Comparison of ENCODE assay signal across 8 mouse cellular contexts in genomic region chr4:129702454-129702853, GRCm38 (mm10). TPM values are rescaled to one million over a fixed set of nuclear protein-coding genes. Genes with fewer than 3 reads are reported as not detected.
A peak's percentile ranks its signal among the peaks of the same experiment; 100 is the strongest.
DNase-seq lines count a peak whose midpoint lies in the region; ATAC-seq and TF ChIP-seq lines count a peak whose summit lies in the region.

No protein-coding gene starts in this region.

- H3K4me2 ChIP-seq in embryonic facial prominence, embryonic 12.5 days (replicated peaks), result peak overlapping the region; percentile 2; the same call in 1 of the 2 replicates
- no peak overlapping the region for H3K4me2 ChIP-seq in intestine, postnatal 0 days (replicated peaks; ENCODE audit: low read depth)
- peak overlapping the region; percentile 15; the same call in 1 of the 2 replicates for H3K4me2 ChIP-seq in limb, embryonic 12.5 days
- peak overlapping the region; percentile 19; the same call in 1 of the 2 replicates for H3K4me2 ChIP-seq in neural tube, embryonic 13.5 days

- no peaks in the 10 kb centered on the region for H3K27me3 ChIP-seq in embryonic facial prominence, embryonic 12.5 days
- H3K27me3 ChIP-seq in intestine, postnatal 0 days (replicated peaks; ENCODE audit: control insufficient read depth, insufficient read depth, low read length), result no peaks in the 10 kb centered on the region
- no peaks in the 10 kb centered on the region for H3K27me3 ChIP-seq in limb, embryonic 12.5 days
- no peaks in the 10 kb centered on the region for H3K27me3 ChIP-seq in neural tube, embryonic 13.5 days

- H3K4me3 ChIP-seq in embryonic facial prominence, embryonic 12.5 days, result no peak overlapping the region
- H3K4me3 ChIP-seq in intestine, postnatal 0 days (ENCODE audit: low read depth, low read length), result no peak overlapping the region
- H3K4me3 ChIP-seq in limb, embryonic 12.5 days (replicated peaks), result no peak overlapping the region
- H3K4me3 ChIP-seq in neural tube, embryonic 13.5 days, result no peak overlapping the region

- peak; percentile 87 for ATAC-seq in embryonic facial prominence, embryonic 12.5 days (ENCODE audit: insufficient number of reproducible peaks, insufficient read depth, low FRiP score, low TSS enrichment)
- peak; percentile 37; the same call in 1 of the 2 replicates for ATAC-seq in intestine, postnatal 0 days
- ATAC-seq in limb, embryonic 12.5 days (ENCODE audit: insufficient number of reproducible peaks, insufficient read depth, low FRiP score, low TSS enrichment, low read depth), result peak; percentile 80
- ATAC-seq in neural tube, embryonic 13.5 days (ENCODE audit: low read depth), result peak; percentile 77
- ATAC-seq in megakaryocyte-erythroid progenitor cell, adult 5-6 weeks (replicated peaks; ENCODE audit: low FRiP score, low TSS enrichment, poor library complexity, severe bottlenecking), result no peak

- no peak overlapping the region for H3K9ac ChIP-seq in embryonic facial prominence, embryonic 12.5 days
- H3K9ac ChIP-seq in intestine, postnatal 0 days (ENCODE audit: low read depth, low read length), result no peak overlapping the region
- H3K9ac ChIP-seq in limb, embryonic 12.5 days (replicated peaks), result no peak overlapping the region
- peak overlapping the region; percentile 47 for H3K9ac ChIP-seq in neural tube, embryonic 13.5 days

- H3K4me1 ChIP-seq in embryonic facial prominence, embryonic 12.5 days, result peaks cover 34% of the 10 kb centered on the region
- H3K4me1 ChIP-seq in intestine, postnatal 0 days (replicated peaks; ENCODE audit: control insufficient read depth, insufficient read depth, low read length), result no peaks in the 10 kb centered on the region
- peaks cover 29% of the 10 kb centered on the region for H3K4me1 ChIP-seq in limb, embryonic 12.5 days (replicated peaks)
- H3K4me1 ChIP-seq in neural tube, embryonic 13.5 days (replicated peaks), result peaks cover 73% of the 10 kb centered on the region

- no peak for TF ChIP-seq CTCF in intestine, postnatal 0 days (IDR thresholded peaks at IDR 0.05; ENCODE audit: low read depth)

- H3K9me3 ChIP-seq in embryonic facial prominence, embryonic 12.5 days, result no peaks in the 10 kb centered on the region
- no peaks in the 10 kb centered on the region for H3K9me3 ChIP-seq in intestine, postnatal 0 days (ENCODE audit: control insufficient read depth)
- no peaks in the 10 kb centered on the region for H3K9me3 ChIP-seq in limb, embryonic 12.5 days
- no peaks in the 10 kb centered on the region for H3K9me3 ChIP-seq in neural tube, embryonic 13.5 days

- peak; percentile 44 to 71 for DNase-seq in adrenal gland, adult (ENCODE audit: inconsistent age in 2 of 2, low spot score in 1 of 2)
- no peak for DNase-seq in adrenal gland, postnatal 4 days (ENCODE audit: low spot score in 2 of 2)
- DNase-seq in heart, adult 11 months, result peak; percentile 97

- WGBS in embryonic facial prominence, embryonic 12.5 days, result 25% methylated on average over 11 of the region's 11 CpGs
- WGBS in intestine, postnatal 0 days, result 34% methylated on average over 11 of the region's 11 CpGs
- WGBS in limb, embryonic 12.5 days, result 22% methylated on average over 11 of the region's 11 CpGs
- 6% methylated on average over 11 of the region's 11 CpGs for WGBS in neural tube, embryonic 13.5 days

- peaks cover 44% of the 10 kb centered on the region for H3K36me3 ChIP-seq in embryonic facial prominence, embryonic 12.5 days
- H3K36me3 ChIP-seq in intestine, postnatal 0 days (ENCODE audit: control insufficient read depth, insufficient read depth), result peaks cover 19% of the 10 kb centered on the region
- H3K36me3 ChIP-seq in limb, embryonic 12.5 days, result peaks cover 59% of the 10 kb centered on the region
- H3K36me3 ChIP-seq in neural tube, embryonic 13.5 days, result peaks cover 38% of the 10 kb centered on the region

- peak overlapping the region; percentile 84 for H3K27ac ChIP-seq in embryonic facial prominence, embryonic 12.5 days
- H3K27ac ChIP-seq in intestine, postnatal 0 days (ENCODE audit: low read depth, low read length), result peak overlapping the region; percentile 54; the same call in 1 of the 2 replicates
- peak overlapping the region; percentile 80 for H3K27ac ChIP-seq in limb, embryonic 12.5 days
- H3K27ac ChIP-seq in neural tube, embryonic 13.5 days (replicated peaks), result peak overlapping the region; percentile 91

RNA-seq across cellular contexts. Expression of gene Tmem39b, which starts 5.8 kb away (rescaled TPM):
- total RNA-seq in adrenal gland, postnatal 4 days (2021), result 10 to 100 TPM; 15.9 to 19.4 TPM
- 16.5 and 18.7 TPM in 2 replicates for polyA plus RNA-seq in embryonic facial prominence, embryonic 12.5 days (2016; fragmentation: Nextera tagmentation; extraction: Ambion mirVana)
- polyA plus RNA-seq in intestine, postnatal 0 days (2015; fragmentation: Nextera tagmentation; extraction: Ambion mirVana), result 4.0 and 4.6 TPM in 2 replicates
- 15.4 and 16.8 TPM in 2 replicates for polyA plus RNA-seq in limb, embryonic 12.5 days (2016; fragmentation: Nextera tagmentation; extraction: Ambion mirVana)
- 13.5 TPM in 2 replicates for polyA plus RNA-seq in neural tube, embryonic 13.5 days (2015; fragmentation: Nextera tagmentation; extraction: Ambion mirVana)
- 26.6 and 31.7 TPM in 2 replicates for total RNA-seq in megakaryocyte-erythroid progenitor cell, adult 5-6 weeks (2014; fragmentation: Nextera tagmentation)
- total RNA-seq in megakaryocyte-erythroid progenitor cell, adult 5-6 weeks (2017), result 6.0 and 7.6 TPM in 2 replicates

RNA-seq across cellular contexts. Expression of gene Kpna6, which starts 29.9 kb away (rescaled TPM):
- total RNA-seq in adrenal gland, postnatal 4 days (2021), result 10 to 100 TPM; 79.1 TPM
- 14.4 and 15.3 TPM in 2 replicates for polyA plus RNA-seq in embryonic facial prominence, embryonic 12.5 days (2016; fragmentation: Nextera tagmentation; extraction: Ambion mirVana)
- polyA plus RNA-seq in intestine, postnatal 0 days (2015; fragmentation: Nextera tagmentation; extraction: Ambion mirVana), result 8.3 and 9.8 TPM in 2 replicates
- 13.9 and 18.0 TPM in 2 replicates for polyA plus RNA-seq in limb, embryonic 12.5 days (2016; fragmentation: Nextera tagmentation; extraction: Ambion mirVana)
- polyA plus RNA-seq in neural tube, embryonic 13.5 days (2015; fragmentation: Nextera tagmentation; extraction: Ambion mirVana), result 14.7 and 16.2 TPM in 2 replicates
- total RNA-seq in megakaryocyte-erythroid progenitor cell, adult 5-6 weeks (2014; fragmentation: Nextera tagmentation), result 36.1 and 38.6 TPM in 2 replicates
- 25.1 and 39.0 TPM in 2 replicates for total RNA-seq in megakaryocyte-erythroid progenitor cell, adult 5-6 weeks (2017)

RNA-seq across cellular contexts. Expression of gene Khdrbs1, which starts 39.6 kb away (rescaled TPM):
- total RNA-seq in adrenal gland, postnatal 4 days (2021), result 100 to 1,000 TPM; 122 to 138 TPM
- polyA plus RNA-seq in embryonic facial prominence, embryonic 12.5 days (2016; fragmentation: Nextera tagmentation; extraction: Ambion mirVana), result 191 and 204 TPM in 2 replicates
- polyA plus RNA-seq in intestine, postnatal 0 days (2015; fragmentation: Nextera tagmentation; extraction: Ambion mirVana), result 33.9 and 40.0 TPM in 2 replicates
- polyA plus RNA-seq in limb, embryonic 12.5 days (2016; fragmentation: Nextera tagmentation; extraction: Ambion mirVana), result 204 TPM in 2 replicates
- polyA plus RNA-seq in neural tube, embryonic 13.5 days (2015; fragmentation: Nextera tagmentation; extraction: Ambion mirVana), result 150 and 165 TPM in 2 replicates
- 99.6 and 107 TPM in 2 replicates for total RNA-seq in megakaryocyte-erythroid progenitor cell, adult 5-6 weeks (2014; fragmentation: Nextera tagmentation)
- 103 and 112 TPM in 2 replicates for total RNA-seq in megakaryocyte-erythroid progenitor cell, adult 5-6 weeks (2017)

Comparison
In these comparisons a context has a peak if more than half of its experiments do, and no peak if none do; other contexts are left out.
1. DNase-seq: peak in adrenal gland, adult (2 of 2) and heart, adult 11 months (single experiment); none in adrenal gland, postnatal 4 days (0 of 2).
2. Peak in every context shown above with its lines, with median percentiles within 50 percentile points of each other: H3K27ac ChIP-seq.